Mouse (Mus musculus) heart, adult 11 months (tissue): ENCODE measurements around the gene Cracr2a.

Experiments used
- DNase-seq: peaks from one replicate; pipeline ENCODE4 v3.0.0; 2022

Gene Cracr2a

DNA sequence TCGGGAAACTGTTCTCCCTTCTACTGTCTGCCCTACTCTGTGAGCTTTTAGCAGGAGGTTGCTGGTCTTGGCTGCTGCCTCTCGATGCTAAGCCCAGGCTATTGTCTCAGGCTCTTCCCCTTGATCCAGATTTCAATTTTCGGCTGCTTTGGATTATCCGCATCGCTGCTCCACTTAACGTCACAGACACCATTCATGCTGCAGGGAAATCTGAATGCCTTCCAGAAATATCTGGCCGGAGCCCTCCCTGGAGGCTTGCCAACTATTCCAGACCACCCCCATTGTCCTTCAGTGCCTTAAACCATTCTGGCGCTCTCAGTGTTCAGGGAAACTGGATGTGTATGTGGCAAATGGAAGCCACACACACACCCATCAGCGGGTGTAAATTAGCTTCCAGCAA is 66.3 kb downstream of the Cracr2a start:
- no peak for DNase-seq

DNA sequence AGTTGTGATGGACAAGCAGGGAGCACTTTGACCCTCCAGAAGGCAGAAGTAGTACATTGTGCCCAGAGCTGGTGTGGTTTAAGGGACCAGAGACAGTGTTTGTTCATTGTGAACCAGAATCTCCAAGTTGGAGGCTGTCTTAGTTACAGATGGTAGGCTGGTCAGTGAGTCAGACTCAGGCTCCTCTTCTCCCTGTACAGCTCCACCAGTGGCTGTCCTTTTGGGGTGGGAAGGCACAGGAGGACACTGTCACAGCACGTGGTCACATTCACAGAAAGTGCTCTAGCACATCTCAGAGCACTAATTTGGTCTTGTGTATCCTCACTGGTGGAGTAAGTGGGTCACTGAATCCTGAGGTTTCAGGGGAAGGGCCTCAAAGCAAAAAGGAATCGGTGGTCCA is 68.1 kb downstream of the Cracr2a start:
- no peak for DNase-seq

DNA sequence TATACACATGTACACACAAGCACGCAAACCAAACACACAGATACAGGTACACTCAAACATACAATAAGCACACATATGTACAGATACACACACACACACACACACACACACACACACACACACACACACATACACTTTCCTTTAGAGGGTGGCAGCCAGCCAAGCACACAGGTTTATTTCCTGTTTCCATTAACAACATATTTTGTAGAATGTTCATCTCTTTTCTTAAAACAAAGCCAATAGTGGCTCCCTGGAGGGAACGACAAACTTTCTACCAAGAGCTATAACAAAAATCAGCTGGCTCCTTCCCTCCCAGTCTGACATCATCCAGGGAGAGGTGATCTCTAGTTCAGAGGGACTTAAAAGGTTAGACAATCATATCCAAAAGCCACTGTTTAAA is 73.7 kb downstream of the Cracr2a start:
- DNase-seq = no peak

DNA sequence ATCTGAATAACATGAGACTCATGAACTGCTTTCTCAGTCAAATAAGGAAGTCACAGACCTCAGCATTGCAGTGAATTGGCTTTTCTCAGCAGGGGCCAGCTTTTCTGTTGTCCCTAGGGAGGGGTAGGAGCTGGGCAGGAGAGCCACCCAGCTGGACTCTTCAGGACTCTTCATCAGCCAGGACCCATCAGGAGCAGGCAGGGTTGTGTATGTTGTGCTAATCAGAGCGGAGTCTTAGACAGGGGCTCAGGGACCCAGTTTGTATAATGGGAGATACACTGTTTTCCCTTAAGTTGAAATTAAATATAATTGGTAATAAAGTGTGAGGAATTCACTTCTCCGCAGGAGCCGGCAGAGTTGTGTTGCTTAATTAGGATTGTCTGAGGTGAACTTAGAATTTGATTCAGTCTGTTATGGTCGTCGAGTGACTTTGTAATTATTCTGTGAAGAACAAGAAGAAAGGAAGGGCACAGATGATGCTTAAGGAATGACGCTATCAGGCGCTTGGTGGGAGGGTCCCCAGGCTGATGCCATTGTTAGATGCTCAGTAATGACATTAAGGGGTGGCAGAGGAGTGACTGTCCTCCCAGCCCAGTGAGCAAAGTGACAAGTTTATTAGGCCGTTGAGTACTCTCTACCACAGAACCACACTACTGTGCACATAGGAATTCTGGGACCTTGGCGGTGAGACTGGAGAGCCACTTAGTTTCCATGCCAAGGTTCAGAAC is 74.5 kb downstream of the Cracr2a start:
- DNase-seq = no peak

DNA sequence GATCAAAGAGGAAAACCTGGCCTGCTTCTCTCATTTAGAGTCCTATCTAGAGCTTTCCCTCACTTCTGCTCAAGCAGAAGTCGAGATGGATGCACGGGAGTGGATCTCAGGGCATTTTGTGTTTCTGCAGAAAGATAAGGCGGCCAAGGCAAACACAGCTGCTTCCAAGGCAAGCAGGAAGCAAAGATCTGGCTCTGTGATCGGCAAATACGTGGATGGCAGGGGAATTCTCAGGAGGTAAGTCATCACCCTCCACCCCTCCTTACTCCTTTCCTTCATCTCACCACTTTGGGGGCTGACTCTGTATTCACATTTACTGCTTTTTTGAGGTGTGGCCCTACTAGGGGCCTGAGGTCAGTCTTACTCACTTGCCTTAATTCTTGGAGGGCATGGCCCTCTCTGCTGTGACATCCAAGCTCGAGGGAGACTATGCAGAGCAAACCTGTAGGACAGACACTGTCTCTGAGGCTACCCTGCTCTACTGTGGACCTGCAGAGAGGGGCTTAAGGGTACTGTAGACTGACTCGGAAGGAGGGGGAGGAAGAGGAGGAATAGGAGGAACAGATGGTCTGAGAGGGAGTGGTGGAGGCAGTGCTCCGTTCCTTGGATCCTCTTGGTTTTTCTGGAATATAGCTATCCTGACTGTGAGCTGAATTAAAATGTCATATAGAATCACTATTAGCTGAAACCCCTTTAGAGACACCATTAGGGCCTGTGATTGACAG is 80.1 kb downstream of the Cracr2a start:
- DNase-seq = no peak

DNA sequence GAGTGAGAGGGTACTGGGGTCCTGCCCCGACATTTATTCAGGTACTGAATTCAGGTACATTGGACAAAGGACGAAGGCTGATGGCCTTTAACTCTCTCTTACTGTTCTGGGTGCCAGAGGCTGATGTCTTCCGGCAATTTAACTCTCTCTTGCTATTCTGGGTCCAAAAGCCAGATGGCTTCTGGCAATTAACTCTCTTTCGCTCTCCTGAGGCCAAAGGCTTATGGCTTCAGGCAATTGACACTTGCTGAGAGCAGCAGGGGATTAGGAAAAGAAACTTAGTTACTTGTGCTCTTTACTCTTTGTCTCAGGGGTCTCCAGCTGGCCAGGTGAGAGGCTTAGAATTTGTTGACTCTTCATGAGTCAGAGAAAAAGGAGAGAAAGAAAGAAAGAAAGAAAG is 94.8 kb downstream of the Cracr2a start:
- DNase-seq = no peak

DNA sequence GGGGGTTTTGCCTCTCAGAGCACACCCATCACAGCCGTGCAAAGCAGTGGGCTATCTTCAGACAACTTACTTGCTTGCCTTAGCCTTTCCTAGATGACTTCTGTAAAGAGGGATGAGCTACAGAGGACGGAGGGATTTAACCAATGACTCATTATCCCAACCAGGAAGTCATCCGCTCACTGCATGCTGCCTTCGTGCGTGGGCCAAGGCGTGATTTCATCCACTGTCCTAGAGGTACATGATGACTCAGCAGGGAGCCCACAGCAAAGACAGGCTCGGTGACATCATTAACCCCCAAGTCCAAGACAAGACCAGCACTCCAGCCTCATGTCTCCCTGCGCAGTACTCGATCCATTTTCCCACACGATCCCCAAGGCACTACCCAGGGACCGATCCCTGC is 96.0 kb downstream of the Cracr2a start:
- DNase-seq = no peak

DNA sequence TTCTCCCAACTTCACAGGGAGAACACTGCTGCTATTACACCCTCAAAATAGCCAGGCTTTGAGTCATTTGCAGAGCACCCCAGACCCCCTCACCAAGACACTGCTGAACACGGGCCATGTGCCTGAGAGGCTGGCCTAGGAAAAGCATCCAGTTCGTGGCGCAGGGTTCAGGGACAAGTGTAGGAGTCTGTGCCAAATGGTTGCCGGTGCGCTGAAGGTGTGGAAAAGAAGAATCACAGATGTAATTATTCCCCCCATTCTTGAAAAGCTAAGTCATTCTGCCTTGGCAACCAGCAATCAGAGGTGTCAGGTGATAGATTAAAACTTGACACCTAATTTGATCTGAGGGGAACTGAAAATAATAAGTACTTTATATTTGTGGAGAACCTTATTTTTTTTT is 98.3 kb downstream of the Cracr2a start:
- DNase-seq = no peak

DNA sequence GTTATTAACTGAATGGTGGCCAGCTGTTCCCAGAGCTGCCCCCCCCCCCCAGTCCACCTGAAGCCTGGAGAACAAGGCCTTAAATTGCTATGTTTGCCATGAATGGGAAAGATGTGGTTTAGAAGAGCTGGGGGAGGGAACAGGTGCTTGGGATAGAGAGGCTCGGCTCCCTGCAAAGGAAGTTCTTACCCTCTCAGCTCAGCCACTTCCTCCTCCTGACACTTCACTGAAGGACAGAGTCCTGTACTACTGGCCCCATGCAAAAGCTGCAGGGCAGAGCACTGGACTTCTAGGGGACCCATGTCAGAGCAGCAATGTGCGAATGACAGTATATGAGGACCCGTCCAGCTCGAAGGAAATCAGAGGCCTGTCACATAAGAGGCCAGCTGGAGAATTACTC is 98.8 kb downstream of the Cracr2a start:
- no peak for DNase-seq

DNA sequence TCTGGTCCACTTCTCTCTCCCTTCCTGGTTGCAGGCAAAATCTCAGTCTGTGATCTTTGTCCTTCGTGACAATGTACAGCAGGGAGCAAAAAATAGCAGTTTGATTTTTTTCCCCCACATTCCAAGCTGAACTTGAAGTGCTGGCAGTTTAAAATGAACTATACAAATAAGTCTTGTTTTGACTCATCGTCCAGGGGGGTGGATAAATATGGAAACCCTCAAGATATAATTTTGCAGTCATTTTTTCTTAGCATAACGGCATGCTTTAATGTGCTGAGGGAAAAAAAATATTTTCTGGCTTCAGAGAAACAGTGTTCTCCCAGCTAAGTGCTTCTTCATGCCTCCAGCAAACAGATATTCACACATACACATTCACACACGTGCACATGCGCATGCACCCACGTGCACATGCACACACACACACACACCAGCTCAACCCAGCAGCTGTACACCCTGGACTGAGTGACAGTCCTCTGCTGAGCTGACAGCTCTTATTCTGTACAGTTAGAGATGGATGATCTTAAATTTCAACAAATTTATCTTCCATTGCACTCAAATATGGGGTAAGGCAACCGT is 100.7 kb downstream of the Cracr2a start:
- DNase-seq = no peak

DNA sequence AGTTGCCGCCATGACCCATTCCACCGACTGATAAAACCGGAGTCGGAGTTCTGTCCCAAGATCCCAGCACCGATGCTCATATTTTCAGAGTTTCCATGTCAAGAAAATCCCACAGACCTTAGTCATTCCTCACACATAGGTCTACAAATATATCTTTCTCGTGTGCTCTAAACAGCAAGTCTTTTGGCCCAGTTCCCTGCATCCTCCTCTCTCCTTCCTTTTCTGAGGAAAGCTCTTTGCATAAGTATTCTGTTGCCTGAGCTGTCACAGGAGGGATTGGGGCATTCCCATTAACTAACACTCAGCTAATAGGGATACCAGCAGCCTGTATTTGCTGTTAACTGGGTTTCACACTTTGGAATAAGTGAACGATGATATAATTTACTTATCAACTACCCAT is 102.1 kb downstream of the Cracr2a start:
- DNase-seq = no peak

DNA sequence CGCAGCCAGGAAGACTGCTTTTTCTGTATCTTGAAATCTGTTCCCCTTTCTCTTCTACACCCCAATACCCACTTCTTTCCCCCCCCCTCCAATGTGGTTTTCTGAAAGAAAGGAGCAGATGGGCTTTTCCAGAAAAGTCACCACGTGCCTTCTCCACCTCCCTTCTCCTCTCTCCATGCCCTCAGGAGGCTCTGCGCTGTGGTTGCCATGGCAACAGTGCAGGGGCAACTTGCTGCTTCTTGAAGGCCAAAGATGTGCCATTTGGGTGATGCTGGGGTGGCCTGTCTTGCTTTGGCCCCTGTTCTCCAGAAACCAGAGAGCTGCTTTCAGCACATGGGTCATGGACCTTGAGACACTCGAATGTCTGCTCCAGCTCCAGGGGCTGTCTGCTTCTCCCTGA is 108.2 kb downstream of the Cracr2a start:
- DNase-seq = no peak

DNA sequence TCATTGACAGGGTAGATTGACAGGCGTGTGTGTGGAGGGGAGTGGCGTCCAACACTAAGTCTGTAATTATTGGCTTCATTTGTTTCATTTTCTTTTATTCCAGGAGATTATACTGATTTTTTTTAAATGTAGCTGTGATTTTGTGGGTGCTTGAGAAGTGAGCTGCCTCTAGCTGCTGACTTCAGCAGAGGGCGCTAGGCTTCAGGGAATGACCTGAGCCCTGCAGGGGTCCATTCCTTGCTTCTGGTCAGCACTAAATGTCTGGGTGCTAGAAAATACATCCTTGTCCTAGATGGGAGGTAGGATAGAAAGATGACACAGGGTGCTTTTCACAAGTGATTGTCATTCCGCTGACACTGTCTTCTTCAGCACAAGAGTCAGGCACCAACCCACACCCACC is 108.9 kb downstream of the Cracr2a start:
- no peak for DNase-seq

DNA sequence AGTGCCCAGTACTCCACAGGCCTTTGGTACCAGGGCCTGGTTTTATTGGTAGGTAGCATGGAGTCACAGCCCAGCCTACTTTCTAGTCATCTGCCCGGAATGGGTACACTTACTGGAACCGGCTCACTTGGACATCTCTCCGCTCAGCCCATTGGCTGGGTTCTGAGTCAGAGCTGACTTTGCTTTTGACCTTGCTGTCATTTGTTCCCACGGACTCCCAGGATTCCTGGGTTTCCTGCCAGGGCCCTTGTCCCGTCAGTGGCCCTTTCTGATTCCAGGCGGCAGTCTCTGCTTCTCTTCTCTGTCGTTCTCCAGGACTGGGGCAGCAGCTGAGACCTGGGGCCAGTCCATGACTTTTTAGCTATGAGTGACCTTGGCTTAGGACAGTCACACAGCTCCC is 110.9 kb downstream of the Cracr2a start:
- no peak for DNase-seq

DNA sequence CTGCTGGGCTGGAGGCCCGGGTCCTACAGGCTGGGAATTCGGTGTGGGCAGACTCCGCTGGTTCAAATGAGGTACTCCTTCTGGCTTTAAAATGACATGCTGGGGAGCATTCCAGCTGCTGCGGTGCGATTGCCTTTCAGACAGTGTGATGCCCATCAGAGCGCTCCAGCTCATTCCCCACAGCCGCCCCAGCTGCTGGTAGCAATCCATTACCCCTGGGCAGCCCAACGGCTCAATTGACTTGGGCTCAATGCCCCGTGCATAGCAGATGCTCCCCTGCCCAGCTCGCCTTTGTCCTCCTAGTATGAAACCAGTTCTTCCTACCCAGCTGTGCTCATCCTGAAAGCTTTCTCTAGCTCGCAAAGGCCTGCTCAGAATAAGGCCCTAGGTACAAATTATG is 115.7 kb downstream of the Cracr2a start:
- DNase-seq = no peak

DNA sequence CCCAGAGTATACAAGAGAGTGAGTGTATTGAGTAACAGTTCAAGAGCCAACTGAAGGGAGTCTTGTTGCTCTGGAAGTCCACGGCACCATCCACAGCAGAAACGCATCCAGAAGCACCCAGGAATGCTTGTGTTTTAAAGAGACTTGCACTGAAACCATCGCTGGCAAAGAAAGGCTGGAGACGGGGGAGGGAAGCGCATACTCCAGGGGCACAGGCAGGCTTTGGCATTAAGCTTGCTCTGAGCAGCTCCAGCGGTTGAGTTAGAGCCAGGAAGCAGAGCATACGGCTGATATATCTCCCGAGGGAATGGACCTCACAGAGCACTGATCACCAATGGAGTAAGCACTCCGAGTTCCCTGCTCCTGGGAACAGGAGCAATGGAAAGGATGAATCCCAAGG is 117.2 kb downstream of the Cracr2a start:
- DNase-seq = no peak

DNA sequence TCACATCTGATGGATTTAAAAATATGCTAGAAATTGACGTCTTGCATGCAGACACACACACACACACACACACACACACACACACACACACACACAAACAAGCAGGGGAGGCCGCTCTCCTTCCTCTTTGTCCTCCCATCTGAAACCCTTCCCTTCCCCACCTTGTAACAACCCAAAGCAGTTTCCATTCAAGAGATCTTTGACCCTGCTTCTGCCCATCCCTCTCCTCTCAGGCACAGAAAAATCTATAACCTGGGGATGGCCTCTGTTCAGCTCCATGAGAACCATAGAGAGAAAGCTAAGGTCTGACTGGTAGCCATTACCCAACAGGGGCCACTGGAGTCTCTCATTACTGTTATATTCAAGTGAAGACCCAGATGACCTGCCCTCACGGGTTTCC is 117.9 kb downstream of the Cracr2a start:
- no peak for DNase-seq

DNA sequence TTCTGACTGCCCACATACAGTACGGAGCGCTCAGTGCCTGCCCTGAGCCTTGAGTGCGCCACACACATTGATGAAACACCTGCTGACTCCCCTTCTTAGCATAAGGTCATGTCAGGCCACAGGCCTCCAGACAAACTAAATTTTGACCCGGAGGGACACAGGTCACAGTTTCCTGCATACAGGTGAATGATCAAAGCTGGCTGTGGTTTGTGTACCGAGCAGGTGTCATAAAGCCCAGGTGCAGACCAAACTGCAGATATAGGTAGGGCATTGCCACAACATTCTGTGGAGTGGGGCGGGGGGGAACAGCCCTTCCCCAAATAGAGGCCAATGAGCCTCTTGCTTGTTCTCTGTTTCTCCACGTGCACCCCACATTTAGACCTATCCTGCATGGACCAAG is 119.6 kb downstream of the Cracr2a start:
- DNase-seq = no peak

DNA sequence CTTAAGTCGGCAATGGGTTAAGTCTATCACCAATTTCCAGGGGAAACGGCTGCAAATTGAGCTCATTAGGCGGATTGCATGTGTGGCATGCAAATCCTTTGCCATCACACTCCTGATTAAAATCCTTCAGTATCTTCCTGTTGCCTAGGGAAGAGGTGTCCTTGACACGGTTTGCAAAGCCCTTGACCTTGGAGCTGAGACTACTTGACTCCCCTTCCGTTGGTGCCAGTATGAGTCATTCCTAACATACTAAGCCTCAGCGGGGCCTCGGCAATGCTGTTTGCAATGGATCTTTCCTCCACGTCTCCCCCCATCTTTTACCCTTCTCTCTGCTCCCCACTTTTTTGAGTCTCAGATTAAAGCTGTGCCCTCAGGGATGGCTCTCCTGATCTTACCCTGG is 122.4 kb downstream of the Cracr2a start:
- DNase-seq = no peak

DNA sequence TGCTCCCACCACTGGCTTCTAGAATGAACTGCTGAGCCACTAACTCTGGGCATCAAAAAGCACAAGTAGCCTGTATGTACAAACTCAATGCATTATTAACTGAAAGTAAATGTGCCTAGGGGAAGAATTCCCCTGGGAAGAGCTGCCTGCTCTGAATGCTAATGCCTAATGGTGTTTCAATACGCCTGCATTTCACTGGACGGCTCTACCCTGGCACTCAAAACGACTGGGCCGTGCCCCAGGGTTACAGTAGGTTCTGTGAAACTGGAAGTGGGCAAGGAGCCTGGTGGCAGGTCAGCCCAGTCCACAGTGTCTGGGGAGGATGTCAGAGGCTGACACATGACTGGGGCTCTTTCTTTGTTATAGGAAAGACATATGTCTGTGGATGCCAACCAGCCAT is 123.8 kb downstream of the Cracr2a start:
- peak; percentile 90 for DNase-seq

DNA sequence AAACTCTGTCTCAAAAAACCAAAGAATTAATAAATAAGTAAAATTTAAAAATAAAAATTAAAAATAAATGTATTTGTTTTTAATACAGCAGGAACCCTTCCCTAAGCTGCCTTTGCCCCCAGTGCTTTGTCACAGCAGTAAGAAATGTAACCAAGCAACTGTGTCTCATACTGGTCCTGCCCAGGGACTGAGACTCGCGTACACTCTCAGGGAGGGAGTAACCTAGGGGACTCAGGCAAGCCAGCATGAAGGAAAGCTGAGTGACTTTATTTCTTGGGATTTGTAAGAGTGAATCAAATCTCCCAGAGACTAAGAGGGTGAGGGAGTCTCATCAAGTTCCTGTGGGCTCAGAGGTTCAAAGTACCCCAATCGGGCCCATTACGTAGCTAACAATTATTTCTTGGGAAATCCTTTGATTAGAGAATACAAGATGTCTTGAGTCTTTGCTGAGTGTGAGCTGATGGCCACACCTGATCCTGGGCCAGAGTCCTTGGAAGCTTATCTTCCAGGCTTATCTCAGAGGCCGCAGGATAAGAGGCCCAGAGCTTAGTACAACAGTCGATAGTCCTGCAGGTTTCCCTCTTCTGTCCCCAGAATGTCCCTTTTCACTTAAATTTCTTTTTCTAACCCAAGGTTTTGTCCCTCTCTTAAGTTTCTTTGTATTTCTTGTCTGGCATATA is 126.2 kb downstream of the Cracr2a start:
- no peak for DNase-seq

DNA sequence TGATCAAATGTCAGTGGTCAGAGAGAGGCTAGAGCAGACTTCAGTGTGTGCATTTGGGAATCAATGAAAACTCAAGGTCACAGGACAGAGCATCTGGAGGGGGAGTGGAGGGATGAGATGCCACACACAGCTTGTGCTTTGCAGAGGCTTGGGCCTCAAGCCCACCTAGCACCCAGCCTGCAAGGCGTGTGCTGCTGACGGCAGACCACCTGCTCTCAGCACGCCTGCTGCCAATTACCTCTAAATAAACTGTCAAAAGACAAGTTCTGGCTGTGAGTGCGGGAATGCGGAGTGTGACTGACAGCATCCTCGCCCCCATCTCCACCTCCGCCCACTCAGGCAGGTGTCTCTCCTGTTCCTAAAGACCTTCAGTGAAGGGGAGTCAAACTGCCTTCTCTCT is 131.2 kb downstream of the Cracr2a start:
- no peak for DNase-seq

DNA sequence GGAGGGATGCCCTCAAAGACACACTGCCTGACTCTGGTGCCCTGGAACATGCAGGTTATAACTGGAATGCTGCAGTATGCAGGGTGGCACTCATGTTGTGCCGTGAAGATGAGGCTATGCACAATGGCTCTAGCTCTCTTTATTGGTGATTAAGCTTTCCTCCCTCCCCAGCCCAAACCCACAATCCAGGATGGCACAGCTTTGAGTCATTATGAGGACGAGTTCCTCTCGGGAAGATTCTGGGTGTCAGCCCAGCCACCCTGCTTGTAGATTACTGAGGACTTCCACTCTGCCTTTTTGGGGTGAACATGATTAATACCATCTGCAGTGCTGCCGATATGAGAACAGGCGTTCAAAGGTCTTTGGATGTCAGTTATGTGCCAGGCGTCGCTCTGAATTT is 132.5 kb downstream of the Cracr2a start:
- DNase-seq = no peak
